In the genomic region with DNA sequence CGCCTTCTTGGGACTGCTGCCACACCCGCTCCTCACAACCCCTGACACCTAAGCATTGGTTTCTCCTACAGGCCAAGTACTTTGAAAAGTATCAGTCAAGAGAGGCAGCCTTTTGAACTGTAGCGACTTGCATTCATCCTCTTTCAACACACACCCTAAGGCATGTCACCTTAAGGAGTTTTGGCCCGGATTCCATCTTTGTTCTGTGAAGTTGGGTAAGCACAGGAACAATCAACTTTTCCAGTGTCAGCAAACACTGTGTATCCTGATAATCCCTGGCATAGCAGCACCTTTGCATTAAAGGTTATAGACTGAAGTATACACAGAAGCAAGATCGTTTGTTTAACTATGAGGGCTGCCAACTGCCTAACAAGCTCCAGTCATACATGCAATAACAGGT, we compare ENCODE assay signal across 18 mouse cellular contexts. TPM values are rescaled to one million over a fixed set of nuclear protein-coding genes. Genes with fewer than 3 reads are reported as not detected.
DNase-seq lines count a peak whose midpoint lies in the region.
"Had no signal": no experiment of that assay in that cellular context is flagged by ENCODE, and none has a peak within 500 bp of the region (broad histone marks: within the 10 kb centered on the region; RNA-seq: fewer than 3 reads in every experiment).

No protein-coding gene starts in this region.

- peak; percentile 7 for DNase-seq in ZHBTc4 (ENCODE audit: low read depth, low spot score)
- peak; percentile 80 for DNase-seq in fat pad, adult 2 months (ENCODE audit: extremely low read depth, low read depth, low spot score)
- peak; percentile 55 for DNase-seq in gonadal fat pad, adult 2 months (ENCODE audit: low read depth)
- DNase-seq in large intestine, adult 2 months (ENCODE audit: low read depth, low spot score), result peak; percentile 18
- DNase-seq in left cerebral cortex, postnatal 10 days (ENCODE audit: extremely low spot score in 1 of 2, low spot score in 2 of 2), result no peak
- no peak for DNase-seq in layer of hippocampus, postnatal 36 days
- no peak for DNase-seq in lung, postnatal 10 days
- DNase-seq in kidney, postnatal 14 days, result no peak
- DNase-seq: adrenal gland, adult 2 months; adrenal gland, adult 8-10 months; adrenal gland, postnatal 10 days; adrenal gland, postnatal 14 days; adrenal gland, postnatal 25 days; adrenal gland, postnatal 36 days; B cell, adult 2 months; cerebellum, adult 11 months; cerebellum, adult 11-12 months; cerebellum, adult 18-20 months had no signal

- 59% methylated on average over 5 of the region's 5 CpGs for WGBS in large intestine, adult 2 months

- intact Hi-C loops in left cerebral cortex, postnatal 10 days (cut with DNase I), result no loop called here

RNA-seq across cellular contexts. Expression of gene Wdr3, which starts 53.3 kb away (rescaled TPM):
- 10.8 and 21.9 TPM in 2 replicates for polyA plus RNA-seq in gonadal fat pad, adult 2 months (2012; rRNA removed)
- 7.4 and 11.2 TPM in 2 replicates for polyA plus RNA-seq in large intestine, adult 2 months (2012; rRNA removed)
- 10 to 100 TPM; 21.6 to 23.1 TPM for total RNA-seq in left cerebral cortex, postnatal 10 days (2021)
- 10 to 100 TPM; 20.7 to 24.7 TPM for total RNA-seq in layer of hippocampus, postnatal 36 days (2021)

RNA-seq across cellular contexts. Expression of gene Gdap2, which starts 53.3 kb away (rescaled TPM):
- polyA plus RNA-seq in gonadal fat pad, adult 2 months (2012; rRNA removed), result 14.9 and 19.0 TPM in 2 replicates
- polyA plus RNA-seq in large intestine, adult 2 months (2012; rRNA removed), result 10.7 and 14.8 TPM in 2 replicates
- total RNA-seq in left cerebral cortex, postnatal 10 days (2021), result 10 to 100 TPM; 29.1 to 33.3 TPM
- total RNA-seq in layer of hippocampus, postnatal 36 days (2021), result 10 to 100 TPM; 39.9 to 44.1 TPM

Comparison
In these comparisons a context has a peak if more than half of its experiments do, and no peak if none do; other contexts are left out.
1. DNase-seq: peak in ZHBTc4 (single experiment), fat pad, adult 2 months (single experiment), gonadal fat pad, adult 2 months (single experiment) and large intestine, adult 2 months (single experiment); none in left cerebral cortex, postnatal 10 days (0 of 2), layer of hippocampus, postnatal 36 days (0 of 2), lung, postnatal 10 days (single experiment) and kidney, postnatal 14 days (single experiment).